Mouse (Mus musculus) testis, adult 2 months (tissue): ENCODE results near the gene Cd6. TPM values are rescaled to one million over a fixed set of nuclear protein-coding genes. Genes with fewer than 3 reads are reported as not detected.

ENCODE experiments used
- H3K27ac ChIP-seq: fragments of 200-500 bp; 2 replicates; pipeline ENCODE4 v1.5.1; 2012; ENCODE audit warnings: low read depth, low read length; ENCODE audit not compliant: control insufficient read depth, insufficient read depth
- H3K27me3 ChIP-seq: fragments of 200-500 bp; 2 replicates; pipeline ENCODE4 v1.6.1; 2012; ENCODE audit warnings: mild to moderate bottlenecking, low read length, moderate library complexity; ENCODE audit not compliant: control insufficient read depth, insufficient read depth
- H3K36me3 ChIP-seq: fragments of 200-500 bp; 2 replicates; pipeline ENCODE4 v1.6.1; 2012; ENCODE audit warnings: mild to moderate bottlenecking, low read length; ENCODE audit not compliant: control insufficient read depth, insufficient read depth
- H3K4me1 ChIP-seq: fragments of 200-500 bp; 2 replicates; pipeline ENCODE4 v1.6.1; 2012; ENCODE audit warnings: low read length; ENCODE audit not compliant: control insufficient read depth, insufficient read depth
- H3K4me3 ChIP-seq: fragments of 200-500 bp; 2 replicates; pipeline ENCODE4 v1.5.1; 2012; ENCODE audit warnings: low read depth, mild to moderate bottlenecking, low read length, moderate library complexity, mixed read lengths; ENCODE audit not compliant: control insufficient read depth
- CTCF ChIP-seq: fragments of 200-500 bp; IDR thresholded peaks from 2 replicates; pipeline ENCODE4 v1.5.1; 2012; ENCODE audit warnings: low read depth, mild to moderate bottlenecking, inconsistent platforms, low read length, moderate library complexity; ENCODE audit not compliant: control insufficient read depth, insufficient read depth, insufficient replicate concordance
- POLR2A ChIP-seq: fragments of 200-500 bp; IDR thresholded peaks from 2 replicates; pipeline ENCODE4 v1.6.1; 2012; ENCODE audit warnings: low read depth, mild to moderate bottlenecking, inconsistent platforms, low read length, moderate library complexity; ENCODE audit not compliant: control insufficient read depth
- polyA plus RNA-seq: library from polyadenylated mRNA; depleted of rRNA; stranded (reverse); fragments of >200 nt; gene quantifications from 2 replicates; pipeline ENCODE4 v1.2.3, GENCODE M21; 2012; rRNA removed

The Cd6 gene
- polyA plus RNA-seq = not detected in 2 replicates

DNA sequence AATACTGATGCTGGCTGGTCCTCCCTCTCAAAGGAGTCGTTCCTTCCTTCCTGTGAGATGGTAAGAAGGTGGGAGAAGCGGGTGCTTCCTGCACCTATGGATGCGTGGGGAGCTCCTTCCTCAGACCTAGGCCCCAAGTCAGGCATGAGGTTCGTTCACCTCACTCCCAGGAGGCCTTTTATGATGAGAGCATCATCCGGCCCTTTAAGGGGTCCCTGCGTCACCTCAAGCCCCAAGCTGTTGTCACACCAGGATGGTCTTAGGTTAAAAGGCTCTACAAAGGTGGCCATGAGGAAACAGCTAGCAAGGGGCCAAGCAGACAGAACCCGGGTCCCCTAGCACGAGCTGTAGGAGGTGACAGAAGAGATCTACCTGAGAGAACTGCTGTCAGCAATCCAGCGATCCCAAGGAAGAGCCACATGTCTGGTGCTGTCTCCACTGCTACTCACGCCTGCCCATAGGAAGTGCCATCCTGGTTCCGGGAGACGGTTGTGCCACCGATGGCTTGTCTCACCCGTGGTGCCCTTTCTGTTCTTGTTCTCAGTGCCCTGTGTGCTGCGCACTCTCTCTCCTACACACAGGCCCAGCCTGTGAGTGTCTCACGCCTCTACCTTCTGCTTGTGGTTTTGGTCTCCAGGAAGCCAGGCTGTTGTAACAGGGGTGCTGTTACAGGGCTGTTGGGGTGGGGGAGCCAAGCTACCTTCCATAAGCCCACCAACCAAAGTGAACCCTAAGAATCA, at the start of gene Cd6:
Gene Cd6 (minus strand): TSS at position 623 of the 740 bp plus-strand sequence.
- Histone ChIP-seq H3K27ac (no peak within 1 kb of the TSS), H3K27me3 (no peaks in the 10 kb centered on the region), H3K4me1 (peaks cover 9% of the 10 kb centered on the region), H3K4me3 (no peak within 1 kb of the TSS), H3K36me3 (no peaks in the 10 kb centered on the region)
- TF ChIP-seq CTCF = no peak
- TF ChIP-seq POLR2A = no peak

DNA sequence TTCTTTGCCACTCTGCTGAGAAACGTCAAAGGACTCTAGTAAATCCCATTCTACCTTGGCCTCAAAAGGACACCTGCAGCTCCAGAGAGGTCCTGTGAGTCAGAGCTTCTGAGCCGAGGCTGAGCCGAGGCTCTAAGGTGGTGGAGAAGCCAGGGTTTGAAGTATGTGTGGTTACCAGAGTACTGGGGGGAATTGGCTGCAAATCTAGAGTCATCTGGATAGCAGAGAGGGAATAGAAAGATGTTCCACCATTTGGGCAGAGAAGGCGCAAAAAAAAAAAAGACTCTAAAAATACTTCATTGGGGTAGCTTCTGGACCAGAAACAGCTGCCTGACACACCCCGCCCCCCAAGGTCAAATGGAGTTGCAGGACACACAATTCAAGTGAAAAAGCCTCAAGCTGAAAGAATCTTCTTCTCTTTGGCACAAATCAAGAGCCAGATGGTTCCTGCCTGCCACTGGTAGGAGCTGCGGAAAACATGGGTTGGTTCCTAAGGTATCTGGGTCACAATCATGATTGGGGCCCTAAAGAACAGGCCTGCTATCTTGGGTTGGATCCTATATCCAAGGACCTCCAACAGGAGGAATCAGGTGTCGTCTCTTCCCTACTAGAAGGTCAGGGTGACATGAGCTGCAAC, 48.5 kb upstream of the Cd6 start:
- H3K4me1 ChIP-seq = peaks cover 8% of the 10 kb centered on the region
- TF ChIP-seq POLR2A (no peak), CTCF (no peak)
- H3K4me3 ChIP-seq = no peak overlapping the region; the same call in 1 of the 2 replicates
- H3K27ac ChIP-seq = no peak overlapping the region
- no peaks in the 10 kb centered on the region for H3K27me3 ChIP-seq
- H3K36me3 ChIP-seq = no peaks in the 10 kb centered on the region

DNA sequence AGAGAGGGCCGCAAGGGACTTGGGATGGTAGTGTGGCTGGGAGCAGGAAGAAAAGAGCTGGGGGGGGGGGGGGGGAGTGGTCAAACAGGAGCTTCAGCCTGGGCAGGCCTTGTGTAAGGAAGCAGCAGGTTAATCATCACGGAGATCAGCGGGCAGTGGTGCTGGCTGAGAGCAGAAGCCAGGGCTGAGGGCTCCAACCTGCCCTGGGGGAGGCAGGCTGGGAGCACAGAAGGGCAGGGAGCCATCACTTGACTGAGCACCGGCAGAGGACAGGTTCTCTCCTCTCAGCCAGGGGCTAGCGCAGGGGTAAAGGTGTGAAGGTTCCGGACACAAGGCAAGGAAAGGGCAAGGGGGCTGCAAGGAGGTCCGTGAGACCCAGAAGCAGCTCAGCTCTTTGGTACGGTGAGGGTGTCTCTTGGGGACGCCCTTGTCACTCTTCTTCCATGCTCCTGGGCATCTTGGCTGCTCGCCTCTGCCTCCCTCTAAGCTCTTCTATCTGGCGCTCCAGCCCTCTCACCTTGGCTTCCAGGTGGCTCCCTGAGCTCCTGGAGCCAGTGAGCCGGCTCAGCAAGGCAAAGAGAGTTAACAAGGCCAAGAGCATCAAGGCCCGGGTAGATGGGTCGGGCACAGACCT, 41.6 kb upstream of the Cd6 start:
- Histone ChIP-seq H3K27me3 (no peaks in the 10 kb centered on the region), H3K4me1 (peaks cover 10% of the 10 kb centered on the region), H3K27ac (no peak overlapping the region), H3K4me3 (no peak overlapping the region), H3K36me3 (no peaks in the 10 kb centered on the region)
- TF ChIP-seq CTCF (no peak), POLR2A (no peak)

DNA sequence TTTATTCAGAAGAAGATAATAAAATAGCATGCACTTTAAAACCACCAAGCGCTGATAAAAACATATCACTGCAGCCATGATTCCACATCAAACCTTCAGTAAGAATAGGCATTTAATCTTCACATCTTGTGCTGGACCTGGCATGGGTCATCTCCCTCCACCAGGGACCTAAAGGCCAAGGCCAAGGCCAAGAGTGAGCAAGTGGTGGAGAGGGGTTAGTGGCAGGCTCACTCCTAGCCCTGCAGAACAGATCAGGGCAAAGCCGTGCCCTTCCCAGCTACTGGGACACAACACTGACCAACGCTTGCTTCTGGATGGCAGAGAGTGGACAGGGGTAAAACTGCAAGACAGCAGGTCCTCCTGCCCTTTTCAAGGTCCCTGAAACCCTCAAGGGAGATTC, 40.8 kb upstream of the Cd6 start:
- TF ChIP-seq POLR2A (no peak), CTCF (no peak)
- Histone ChIP-seq H3K36me3 (no peaks in the 10 kb centered on the region), H3K27ac (no peak overlapping the region), H3K4me3 (no peak overlapping the region), H3K4me1 (peaks cover 10% of the 10 kb centered on the region), H3K27me3 (no peaks in the 10 kb centered on the region)

DNA sequence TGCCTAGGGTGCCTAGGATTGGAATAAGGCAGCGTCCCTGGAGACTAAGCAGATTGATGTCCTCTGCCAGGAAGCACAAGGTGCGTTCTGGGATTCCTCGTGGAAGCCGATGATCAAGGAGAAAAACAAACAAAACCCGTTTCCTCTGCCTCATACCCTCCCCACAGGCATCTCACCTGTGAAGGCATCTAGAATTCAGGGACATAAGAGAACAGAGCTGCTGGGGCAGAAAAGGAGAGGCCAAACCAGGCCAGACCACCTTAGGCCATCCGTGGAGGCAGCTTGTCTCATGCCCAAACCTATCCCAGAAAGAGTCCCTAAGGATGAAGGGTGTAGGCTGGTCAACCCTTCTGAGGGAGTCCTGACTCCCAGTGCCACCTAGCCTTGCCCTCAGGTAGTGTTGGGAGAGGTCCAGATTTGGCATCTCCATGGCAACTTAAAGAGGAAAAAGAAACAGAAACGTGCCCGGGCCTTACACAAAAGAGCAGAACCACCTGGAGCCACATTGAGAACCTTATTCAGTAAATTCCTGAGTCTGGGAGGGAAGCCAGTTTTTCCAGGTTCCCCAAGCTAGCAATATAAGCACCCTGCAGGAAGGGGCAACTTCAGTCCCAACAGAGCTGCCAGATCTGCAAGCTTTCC, 40.1 kb upstream of the Cd6 start, which contains the start of gene Tmem132a:
Gene Tmem132a (minus strand): TSS at position 55 of the 642 bp plus-strand sequence.
- Histone ChIP-seq H3K4me3 (peak within 1 kb of the TSS; percentile 33), H3K27me3 (no peaks in the 10 kb centered on the region), H3K27ac (no peak within 1 kb of the TSS), H3K4me1 (peaks cover 10% of the 10 kb centered on the region), H3K36me3 (no peaks in the 10 kb centered on the region)
- TF ChIP-seq POLR2A (no peak), CTCF (no peak)

DNA sequence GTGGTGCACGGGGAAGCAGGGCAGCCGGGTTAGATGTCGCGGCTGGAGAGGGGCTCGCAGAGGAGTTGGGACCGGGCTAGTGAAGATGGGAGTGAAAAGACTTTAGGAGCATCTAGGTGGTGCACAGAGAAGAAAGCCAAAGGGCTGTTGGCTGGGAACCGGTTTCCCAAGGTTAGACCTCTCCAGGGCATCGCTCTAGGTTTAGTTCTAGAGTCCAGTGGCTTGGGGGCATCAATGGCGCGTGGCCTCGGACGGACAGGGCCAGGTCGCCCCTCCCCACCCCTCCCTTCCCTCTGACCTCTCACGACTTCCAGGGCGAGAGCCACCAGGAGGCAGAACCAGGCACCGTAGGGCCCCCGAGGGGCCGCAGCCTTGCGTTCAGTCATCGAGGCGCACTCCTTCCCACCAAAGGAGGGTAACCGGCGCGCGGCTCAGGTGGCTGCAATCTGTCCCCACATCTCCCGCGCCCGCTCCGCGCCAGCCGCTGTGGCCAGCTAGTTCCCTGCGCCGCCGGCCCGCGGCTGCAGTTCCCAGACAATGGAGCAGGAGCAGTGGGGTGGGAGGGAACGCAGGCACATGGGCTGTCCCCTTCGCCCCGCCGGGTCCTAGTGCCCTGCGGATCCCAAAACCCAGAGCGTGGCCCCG, 39.5 kb upstream of the Cd6 start:
- Histone ChIP-seq H3K4me3 (peak overlapping the region; percentile 33), H3K27me3 (no peaks in the 10 kb centered on the region), H3K4me1 (peaks cover 10% of the 10 kb centered on the region), H3K27ac (no peak overlapping the region), H3K36me3 (no peaks in the 10 kb centered on the region)
- TF ChIP-seq CTCF = no peak
- TF ChIP-seq POLR2A = 0 out of 2 replicates have a peak, but pooled peaks have one; percentile 31
